Mouse (Mus musculus): ENCODE results near the gene Uckl1.

The Uckl1 gene

DNA sequence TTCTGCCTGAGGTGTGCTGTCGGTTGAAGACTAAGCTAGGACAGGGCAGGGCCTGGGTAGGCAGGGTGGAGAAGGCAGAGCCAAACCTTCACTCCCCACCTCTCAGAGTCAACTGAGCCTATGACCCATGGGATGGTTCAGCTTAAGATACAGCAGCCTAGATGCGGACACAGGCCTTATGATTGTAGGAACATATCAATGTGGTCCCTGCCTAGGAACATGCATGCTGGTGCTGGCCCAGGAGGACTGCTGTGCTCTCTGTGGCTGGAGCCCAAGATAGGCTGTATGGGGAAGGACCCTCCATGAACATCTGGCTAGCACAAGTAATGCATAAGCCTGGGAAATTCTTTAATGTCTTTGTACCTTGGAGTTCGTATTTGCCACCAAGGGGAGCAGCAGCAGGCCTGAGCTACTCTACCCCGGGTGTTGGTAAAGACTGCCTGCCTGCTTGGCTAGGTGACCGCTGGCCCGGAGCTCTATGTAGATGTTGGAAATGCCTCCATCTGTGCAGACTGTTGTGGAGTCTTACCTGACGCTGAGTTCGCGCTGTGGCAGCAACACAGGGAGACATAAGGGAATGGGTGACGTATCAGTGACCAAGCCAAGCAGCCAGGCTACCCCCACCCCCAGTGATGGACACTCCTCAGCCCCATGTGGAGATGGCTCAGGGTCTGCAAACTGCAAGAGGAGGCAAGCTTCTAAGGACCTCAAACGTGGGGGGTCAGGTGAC is 12.6 kb downstream of the Uckl1 start:
- DNase-seq, result no peak

DNA sequence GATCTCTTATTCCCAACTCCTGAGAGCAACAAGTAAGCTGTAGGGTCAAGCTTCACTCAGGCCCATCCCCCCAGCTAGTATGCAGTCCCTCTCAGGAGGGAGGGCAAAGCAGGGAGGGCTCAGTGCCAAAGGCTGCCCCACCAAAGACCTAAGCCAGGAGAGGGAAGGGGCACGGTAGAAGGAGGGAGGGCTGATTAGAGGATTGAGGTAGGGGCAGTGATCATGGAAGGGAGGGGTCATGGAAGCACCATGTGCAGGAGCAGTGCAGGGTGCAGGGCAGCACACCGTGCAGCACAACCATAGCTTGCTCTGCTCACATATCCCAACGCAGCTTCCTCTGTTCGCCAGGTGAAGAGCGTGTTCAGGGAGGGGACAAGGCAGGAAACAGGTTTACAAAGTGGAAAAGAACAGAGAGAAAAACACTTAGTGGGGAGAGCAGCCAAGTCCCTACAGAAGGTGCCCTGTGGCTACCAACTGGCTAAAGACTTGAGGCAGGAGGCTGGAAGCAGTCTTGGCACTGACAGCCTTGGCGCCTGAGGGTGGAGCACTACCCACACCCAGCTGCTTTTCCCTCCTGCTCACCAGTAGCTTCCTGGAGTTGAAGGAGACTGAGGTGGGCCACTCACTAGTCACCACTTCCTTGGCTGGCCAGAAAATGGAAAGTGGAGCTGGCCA is 13.6 kb downstream of the Uckl1 start:
- DNase-seq, result no peak

GRCm38 (mm10) chr2:181570375-181570774 is 14.3 kb downstream of the Uckl1 start:
- DNase-seq, result no peak

DNA sequence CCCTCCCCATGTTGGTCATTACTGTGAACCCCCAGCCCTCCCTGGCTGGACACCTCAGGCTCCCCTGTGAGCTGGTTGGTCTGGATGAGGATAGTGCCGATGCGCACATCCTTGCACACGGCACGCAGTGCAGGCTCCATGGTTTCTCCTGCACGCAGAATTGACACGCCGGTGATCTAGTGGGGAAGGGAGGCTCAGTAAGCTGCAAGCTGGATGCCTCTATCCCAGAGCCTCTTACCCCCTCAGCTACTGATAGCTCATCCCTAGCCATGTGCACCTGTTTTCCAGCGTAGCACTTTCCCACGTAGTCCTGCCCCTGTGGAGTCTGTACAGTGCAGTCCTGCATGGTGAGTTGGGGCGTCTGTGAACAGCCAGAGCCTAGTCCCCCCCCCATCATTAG is 14.8 kb downstream of the Uckl1 start:
- no peak for DNase-seq

DNA sequence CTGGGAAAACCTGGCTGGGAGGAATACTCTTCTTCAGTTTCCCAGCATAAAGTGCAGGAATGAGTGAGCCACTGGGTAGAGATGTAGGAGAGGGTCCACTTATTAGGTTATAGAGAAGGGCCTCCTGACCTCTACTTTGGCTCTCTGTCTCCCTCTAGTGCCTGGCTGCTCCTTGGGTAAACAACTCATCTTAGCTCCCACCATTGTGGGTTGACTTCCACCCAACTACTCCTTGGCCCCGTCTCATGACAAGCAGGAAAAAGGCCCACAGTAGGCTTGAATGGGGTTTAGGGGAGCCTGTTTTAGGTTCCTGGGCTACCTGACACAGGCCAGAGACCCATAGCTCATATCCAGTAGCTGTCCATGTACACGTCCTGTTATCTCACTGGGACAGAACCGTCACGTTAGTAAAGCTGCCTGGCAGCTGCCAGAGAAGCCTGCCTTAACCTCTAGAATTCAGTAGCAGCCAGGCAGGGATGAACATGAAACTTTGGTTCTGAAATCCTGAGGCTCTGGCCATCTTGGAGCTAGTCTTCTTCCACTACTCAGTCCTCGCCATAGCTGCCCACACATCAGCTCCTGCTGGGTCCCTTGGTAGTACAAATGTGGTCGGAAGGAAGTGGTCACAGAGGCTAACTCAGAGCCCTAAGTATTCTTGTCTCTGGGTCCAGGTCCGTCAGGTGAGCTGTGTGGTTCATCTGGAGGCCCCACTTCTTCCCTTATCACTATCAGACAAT is 16.3 kb downstream of the Uckl1 start:
- peak; percentile 65 for DNase-seq

- no peak for DNase-seq
These were observed 17.4 kb downstream of the Uckl1 start for GRCm38 (mm10) chr2:181567338-181567737.

GRCm38 (mm10) chr2:181553772-181554171 is 30.9 kb downstream of the Uckl1 start:
- DNase-seq, result no peak

- DNase-seq, result no peak
These were observed 34.5 kb downstream of the Uckl1 start for GRCm38 (mm10) chr2:181550233-181550632.

- no peak for DNase-seq
These were observed 36.0 kb downstream of the Uckl1 start for GRCm38 (mm10) chr2:181548682-181549081.

DNA sequence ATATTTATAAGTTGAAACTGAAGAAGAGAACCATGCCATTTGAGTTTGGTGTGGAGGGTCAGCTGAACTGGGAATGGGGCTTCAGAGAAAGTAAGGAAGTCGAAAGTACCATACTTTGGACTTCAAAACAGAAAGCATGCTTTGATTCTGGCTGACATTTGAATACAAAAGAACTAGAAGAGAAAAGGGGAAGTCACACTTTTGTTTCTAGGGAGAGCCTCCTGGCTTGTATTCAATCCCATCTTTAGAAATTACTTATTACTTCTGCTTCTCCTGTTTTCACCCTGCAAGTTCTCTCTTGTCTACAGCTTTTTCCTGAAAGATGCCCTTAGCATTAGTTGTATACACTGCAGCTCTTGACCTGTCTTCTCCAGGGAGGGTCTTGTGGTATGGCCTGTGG is 36.5 kb downstream of the Uckl1 start:
- no peak for DNase-seq

GRCm38 (mm10) chr2:181546142-181546541 is 38.5 kb downstream of the Uckl1 start:
- no peak for DNase-seq

DNA sequence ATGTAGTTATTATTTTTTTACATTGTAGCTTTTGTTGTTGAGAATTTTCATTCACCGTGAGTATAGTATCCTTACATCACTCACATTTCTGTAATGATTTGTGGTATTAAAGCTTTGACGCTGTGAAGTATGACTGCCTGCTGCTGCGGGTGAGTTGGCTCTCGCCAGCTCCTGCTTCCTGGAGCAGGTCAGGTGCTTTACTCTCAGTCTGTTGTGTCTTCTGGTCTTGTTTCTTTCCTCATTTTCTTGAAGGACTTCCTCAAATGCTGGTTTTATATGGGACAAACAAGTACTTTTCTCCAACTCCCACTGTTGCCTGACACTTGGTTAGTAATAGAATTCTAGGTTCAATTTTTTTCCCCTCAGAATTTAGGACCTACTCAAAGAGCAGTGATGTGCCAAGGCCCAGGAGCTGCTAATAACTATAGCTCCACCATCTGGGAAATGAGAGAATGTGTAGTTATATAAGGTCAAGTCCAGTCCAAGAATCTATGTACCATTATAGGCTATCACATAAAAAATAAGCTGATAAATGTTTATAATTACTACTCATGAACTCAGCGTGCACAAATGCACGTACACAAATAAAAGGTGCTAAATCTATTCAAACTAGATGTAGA is 42.8 kb downstream of the Uckl1 start:
- no peak for DNase-seq

DNA sequence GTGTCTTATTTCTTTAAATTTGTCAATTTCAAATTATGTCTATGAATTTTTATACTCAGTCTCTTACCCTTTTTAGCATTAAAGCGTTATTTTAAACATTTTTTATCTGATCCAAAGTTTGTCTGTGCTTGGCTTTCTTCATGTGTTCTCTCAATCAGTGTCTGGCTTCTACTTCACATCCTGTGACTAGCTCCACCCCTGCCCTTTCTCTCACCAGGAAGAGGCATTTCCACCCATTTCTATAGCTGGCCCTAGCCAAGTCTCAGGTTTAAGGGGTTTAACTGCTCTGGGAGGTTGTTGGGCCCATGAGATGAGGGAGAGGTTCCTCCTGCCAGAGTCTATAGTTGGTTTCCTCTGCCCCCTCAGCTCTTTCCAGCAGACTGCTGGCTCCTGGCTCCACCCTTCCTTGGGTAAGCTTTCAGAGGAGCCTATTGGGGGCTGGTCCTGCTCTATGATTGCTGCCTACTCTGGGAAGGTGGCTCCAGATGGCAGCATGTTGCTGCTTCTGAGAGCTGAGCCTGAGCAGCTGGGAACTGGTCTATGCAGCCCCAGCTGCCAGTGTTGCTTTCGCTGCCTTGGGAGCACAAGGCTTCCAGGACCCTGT is 47.1 kb downstream of the Uckl1 start:
- peak; percentile 19 for DNase-seq

- DNase-seq, result no peak
These were observed 48.3 kb downstream of the Uckl1 start for GRCm38 (mm10) chr2:181536410-181536809.

- no peak for DNase-seq
These were observed 52.1 kb downstream of the Uckl1 start for GRCm38 (mm10) chr2:181532589-181532988.

DNA sequence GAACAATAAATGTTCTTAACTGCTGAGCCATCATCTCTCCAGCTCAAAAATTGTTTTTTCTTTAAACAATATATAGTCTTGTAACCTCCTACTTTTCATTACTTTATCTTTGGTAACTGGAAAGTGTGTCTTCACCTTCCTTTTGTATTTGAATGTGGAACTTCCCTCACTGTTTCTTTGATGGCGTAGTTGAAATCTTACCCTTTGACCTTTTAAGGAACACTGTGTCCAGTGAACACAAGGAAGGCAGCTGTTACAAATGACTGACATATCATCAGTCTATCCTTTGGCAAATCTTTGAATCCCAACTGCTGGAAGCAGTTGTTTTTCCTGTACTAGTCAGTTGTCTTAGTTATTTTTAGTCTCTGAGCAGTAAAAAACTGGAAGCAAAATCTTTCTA is 55.6 kb downstream of the Uckl1 start:
- no peak for DNase-seq

DNA sequence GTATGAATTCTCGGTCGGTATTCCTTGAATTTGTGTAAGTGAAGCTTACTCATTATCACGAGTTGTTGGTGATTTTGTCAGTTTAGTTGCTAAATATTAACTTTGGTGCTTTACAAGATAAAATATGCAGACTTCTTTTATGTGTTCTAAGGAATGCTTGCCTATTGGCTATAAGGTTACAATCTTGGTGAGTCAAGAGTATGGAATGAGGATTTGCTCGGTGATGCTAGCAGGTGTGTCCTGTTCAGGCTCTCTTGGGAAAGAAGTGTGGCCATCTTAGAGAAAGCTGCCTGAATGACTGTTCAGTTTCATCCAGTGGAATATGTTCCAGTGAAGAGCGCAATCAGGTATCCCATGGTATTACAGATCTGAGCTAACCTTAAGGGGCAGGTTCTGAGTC is 59.2 kb downstream of the Uckl1 start:
- no peak for DNase-seq

GRCm38 (mm10) chr2:181522811-181523210 is 61.9 kb downstream of the Uckl1 start:
- DNase-seq, result peak; percentile 45

DNA sequence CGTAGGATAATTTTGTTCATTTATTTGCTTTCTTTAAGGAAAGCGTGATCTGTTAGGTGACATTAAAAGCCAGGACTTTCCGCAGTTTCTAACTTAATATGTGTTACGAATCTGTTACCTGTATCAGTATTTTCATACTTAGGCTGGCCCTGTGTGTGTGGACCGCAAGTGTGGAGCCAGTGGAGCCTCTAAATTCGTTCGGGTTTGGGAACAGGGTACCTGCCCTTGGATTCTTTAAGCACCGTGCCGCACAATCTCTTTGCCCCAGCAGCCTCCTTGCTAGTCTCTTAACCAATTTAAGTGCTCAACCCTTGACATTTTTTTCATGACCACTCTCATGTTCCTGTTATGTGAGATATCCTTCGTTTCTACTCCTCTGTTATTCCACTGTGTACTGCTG is 63.2 kb downstream of the Uckl1 start:
- no peak for DNase-seq

DNA sequence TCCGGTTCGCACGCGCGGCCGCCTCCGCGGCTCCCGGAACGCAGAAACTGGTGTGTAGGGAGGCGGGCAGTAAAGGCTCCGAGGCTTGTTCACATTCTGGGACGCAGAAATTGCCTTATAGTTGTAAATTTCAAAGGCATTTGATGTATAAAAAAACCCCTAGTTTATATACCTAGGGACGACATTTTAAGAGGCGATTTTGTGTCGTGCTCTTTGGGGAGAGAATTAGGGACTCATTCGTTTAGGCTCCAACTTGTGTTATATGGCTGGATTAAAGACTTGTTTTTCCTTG is 63.8 kb downstream of the Uckl1 start:
- no peak for DNase-seq

DNA sequence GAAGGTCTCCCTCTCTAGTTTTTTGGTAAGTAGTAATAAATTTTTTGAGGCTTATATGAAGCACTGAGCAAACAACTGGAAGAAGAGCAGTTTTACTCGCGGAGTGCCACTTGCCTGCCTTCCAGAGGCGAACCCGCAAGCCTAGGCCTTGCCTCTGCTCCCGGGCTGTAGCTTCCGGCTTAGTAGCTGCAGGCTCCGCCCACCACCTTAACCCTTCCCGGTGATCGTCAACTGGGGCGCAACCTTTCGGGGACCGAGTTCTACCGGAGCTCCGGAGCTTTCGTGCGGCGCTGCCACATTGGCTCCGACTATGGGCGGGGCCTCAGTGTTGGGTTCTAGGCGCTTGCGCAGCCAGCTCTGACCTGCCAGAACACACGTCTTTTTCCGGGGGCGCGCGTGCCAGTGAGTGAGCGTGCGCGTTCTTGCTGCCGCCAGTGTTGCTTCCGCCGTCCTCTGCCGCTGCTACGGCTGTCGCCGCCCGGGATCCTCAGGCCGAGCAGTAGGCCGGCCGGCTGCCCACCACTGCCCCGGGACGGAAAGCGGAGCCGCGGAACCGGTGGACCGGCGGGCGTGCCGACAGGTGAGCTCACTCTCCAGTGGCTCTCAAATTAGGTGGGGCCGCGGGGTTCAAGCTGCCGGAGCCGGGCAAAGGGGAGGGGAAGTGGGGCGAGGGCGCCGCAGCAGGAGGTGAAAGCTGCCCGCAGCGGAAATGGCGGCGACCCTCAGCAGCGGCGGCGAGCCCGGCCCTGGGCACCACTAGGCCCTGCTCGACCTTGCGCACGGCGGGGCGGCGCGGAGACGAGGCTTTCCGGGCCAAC is 64.4 kb downstream of the Uckl1 start, which contains the start of gene Dnajc5:
Gene Dnajc5 (plus strand): TSS at position 368 of the 818 bp plus-strand sequence.
- peak; percentile 99 for DNase-seq

DNA sequence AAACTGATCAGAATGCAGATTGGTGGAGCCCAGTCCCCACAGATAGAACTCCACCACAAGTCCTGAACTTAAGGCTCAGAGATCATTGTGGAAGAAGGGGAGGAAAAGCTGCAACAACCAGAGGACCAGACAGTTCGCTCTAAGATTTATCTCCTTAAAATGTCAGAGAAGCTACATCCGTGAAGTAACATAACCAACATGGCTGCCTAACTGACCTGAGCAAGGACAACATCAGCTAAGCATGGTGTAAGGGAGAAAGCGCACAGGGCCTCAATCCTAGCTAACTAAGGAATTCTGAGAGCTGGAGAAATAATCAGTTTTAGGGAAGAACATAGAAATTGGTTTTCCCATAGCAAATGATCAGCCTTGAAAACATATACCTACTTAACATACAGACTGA is 65.5 kb downstream of the Uckl1 start:
- DNase-seq, result peak; percentile 20

All from embryo, embryonic 11 days (tissue).